Mouse (Mus musculus): ENCODE measurements around the gene Asb17.

DNA sequence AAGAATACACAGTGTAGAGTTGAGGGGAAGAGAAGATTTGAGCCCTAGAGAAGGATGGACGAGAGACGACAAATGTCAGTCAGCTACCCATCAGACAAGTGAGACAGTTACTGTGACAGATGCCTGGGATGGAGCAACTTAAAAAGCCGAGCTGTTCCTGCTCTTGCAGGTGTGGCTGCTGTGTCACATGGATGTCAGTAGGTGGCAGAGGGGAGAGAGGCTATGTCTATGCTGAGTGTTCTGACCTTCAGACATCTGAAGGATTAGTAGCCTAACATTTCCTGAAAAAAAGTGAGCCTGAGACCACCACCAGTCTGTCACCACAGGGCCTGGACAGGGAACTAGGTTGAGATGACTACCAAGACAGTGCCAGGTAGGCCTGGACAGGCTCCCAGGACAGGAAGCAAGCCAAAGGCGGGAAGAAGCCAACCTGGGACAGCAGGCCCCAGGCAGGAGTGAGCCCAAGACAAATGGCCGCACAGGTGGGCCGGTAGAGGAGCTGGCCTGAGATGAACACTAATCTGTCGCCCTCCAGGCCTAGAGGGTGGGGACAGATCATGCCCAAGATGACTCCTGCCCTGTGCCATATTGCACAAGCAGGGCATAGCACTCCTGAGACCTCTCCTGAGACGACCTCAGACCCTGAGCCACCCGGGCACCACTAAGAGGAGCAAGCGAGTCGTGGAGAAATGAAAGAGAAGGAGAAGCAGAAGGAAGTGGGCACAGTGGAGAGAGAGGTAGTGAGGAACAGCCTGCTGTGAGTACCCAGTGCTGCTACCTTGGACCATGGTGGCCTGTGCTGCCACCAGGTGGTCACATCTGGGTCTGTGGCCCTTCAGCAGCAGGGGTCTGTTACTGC, 12.8 kb upstream of the Asb17 start:
- TF ChIP-seq POLR2A (IDR thresholded peaks at IDR 0.05; ENCODE audit: borderline replicate concordance, extremely low read depth, insufficient read depth, insufficient read length, poor library complexity, severe bottlenecking) (no peak), CTCF (IDR thresholded peaks at IDR 0.05; ENCODE audit: borderline replicate concordance, extremely low read depth, insufficient read depth, insufficient read length) (peak; percentile 39; the same call in 1 of the 2 replicates)

Data from brain, embryonic 14.5 days (tissue).